Mouse (Mus musculus) myocyte (in vitro differentiated cells): Measurements from ENCODE around the gene Lrp5. TPM values are rescaled to one million over a fixed set of nuclear protein-coding genes. Genes with fewer than 3 reads are reported as not detected.

Source experiments
- H3K27me3 ChIP-seq: one replicate; pipeline ENCODE4 v1.6.1; 2011; ENCODE audit not compliant: control insufficient read depth, insufficient read depth, insufficient read length
- H3K36me3 ChIP-seq: one replicate; pipeline ENCODE4 v1.6.1; 2011; ENCODE audit not compliant: control insufficient read depth, insufficient read depth
- H3K4me2 ChIP-seq: one replicate; pipeline ENCODE4 v1.6.1; 2011; ENCODE audit warnings: low read depth, control low read depth
- H3K4me3 ChIP-seq: one replicate; pipeline ENCODE4 v1.5.1; 2011; ENCODE audit warnings: mild to moderate bottlenecking, control low read depth, moderate library complexity
- H3K79me2 ChIP-seq: one replicate; pipeline ENCODE4 v1.6.1; 2011; ENCODE audit not compliant: control insufficient read depth, insufficient read depth
- H3ac ChIP-seq: one replicate; pipeline ENCODE4 v1.6.1; 2011; ENCODE audit not compliant: control insufficient read depth, insufficient read length
- CEBPB ChIP-seq: IDR thresholded peaks from 2 replicates; pipeline ENCODE4 v1.6.1; 2011; ENCODE audit warnings: mild to moderate bottlenecking, moderate library complexity; ENCODE audit not compliant: poor library complexity, insufficient read depth, severe bottlenecking
- E2F4 ChIP-seq: IDR thresholded peaks from one replicate; pipeline ENCODE4 v1.6.1; 2011; ENCODE audit warnings: mild to moderate bottlenecking, control low read depth, moderate library complexity; ENCODE audit not compliant: insufficient read depth
- MAX ChIP-seq: IDR thresholded peaks from one replicate; pipeline ENCODE4 v1.6.1; 2011; ENCODE audit warnings: low read depth, mild to moderate bottlenecking, control low read depth
- MYOD1 ChIP-seq, 3 experiments: IDR thresholded peaks; one replicate each; pipeline ENCODE4 v1.6.1; 2011; ENCODE audit warnings: control low read depth in 2 of 3, low read depth in 2 of 3, mild to moderate bottlenecking in 2 of 3, moderate library complexity in 1 of 3; ENCODE audit not compliant: insufficient read length in 2 of 3, control insufficient read depth in 1 of 3
- MYOG ChIP-seq, 3 experiments: IDR thresholded peaks; one replicate each; pipeline ENCODE4 v1.6.1; 2011; ENCODE audit warnings: control low read depth in 2 of 3, low read depth in 2 of 3, mild to moderate bottlenecking in 2 of 3; ENCODE audit not compliant: insufficient read length in 2 of 3, control insufficient read depth in 1 of 3, insufficient read depth in 1 of 3
- POLR2A ChIP-seq: IDR thresholded peaks from one replicate; pipeline ENCODE4 v1.6.1; 2011; ENCODE audit warnings: low read depth, mild to moderate bottlenecking, control low read depth, moderate library complexity; ENCODE audit not compliant: insufficient read length
- POLR2AphosphoS2 ChIP-seq: IDR thresholded peaks from one replicate; pipeline ENCODE4 v1.6.1; 2011; ENCODE audit warnings: low read depth, control low read depth; ENCODE audit not compliant: insufficient read length
- REST ChIP-seq: IDR thresholded peaks from one replicate; pipeline ENCODE4 v1.6.1; 2011; ENCODE audit warnings: mild to moderate bottlenecking, control low read depth, moderate library complexity; ENCODE audit not compliant: insufficient read depth, insufficient read length
- SRF ChIP-seq: IDR thresholded peaks from one replicate; pipeline ENCODE4 v1.6.1; 2011; ENCODE audit warnings: low read depth; ENCODE audit not compliant: control insufficient read depth, insufficient read length
- TCF12 ChIP-seq: IDR thresholded peaks from one replicate; pipeline ENCODE4 v1.6.1; 2011; ENCODE audit warnings: mild to moderate bottlenecking, control low read depth; ENCODE audit not compliant: poor library complexity, insufficient read depth, severe bottlenecking
- TCF3 ChIP-seq: IDR thresholded peaks from one replicate; pipeline ENCODE4 v1.6.1; 2011; ENCODE audit warnings: low read depth, control low read depth; ENCODE audit not compliant: insufficient read length
- USF1 ChIP-seq: IDR thresholded peaks from one replicate; pipeline ENCODE4 v1.6.1; 2011; ENCODE audit warnings: low read depth, mild to moderate bottlenecking, control low read depth, moderate library complexity
- polyA plus RNA-seq: library from polyadenylated mRNA; unstranded; fragments of >200 nt; fragmentation: generic; extraction: Trizol; gene quantifications from one replicate; pipeline ENCODE4 v1.2.1, GENCODE M21; 2012; ENCODE audit warnings: missing spikeins

Lrp5 gene
- polyA plus RNA-seq, 1 experiment: 42.5 TPM

DNA sequence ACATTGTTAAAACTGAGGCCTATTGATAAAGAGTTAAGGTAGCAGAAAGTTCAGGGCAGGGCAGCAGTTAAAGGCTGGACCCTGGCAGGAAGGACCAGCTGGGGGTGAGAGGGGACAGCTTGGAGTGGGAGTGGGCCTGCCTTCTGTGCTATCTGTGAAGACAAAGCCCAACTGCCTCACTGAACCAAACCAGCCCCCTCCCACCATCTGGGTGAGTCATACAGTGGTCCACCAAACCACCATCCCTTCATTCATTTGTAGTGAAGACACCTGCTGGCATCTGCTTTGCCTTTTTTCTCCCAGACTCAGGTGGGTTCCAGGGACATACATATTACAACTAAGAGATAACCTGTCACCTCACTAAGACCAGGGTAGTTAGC, 108.5 kb downstream of the Lrp5 start:
- no peaks in the 10 kb centered on the region for H3K27me3 ChIP-seq
- H3K4me2 ChIP-seq: no peak overlapping the region
- peaks cover 23% of the 10 kb centered on the region for H3K79me2 ChIP-seq
- no peak overlapping the region for H3K4me3 ChIP-seq
- H3K36me3 ChIP-seq: no peaks in the 10 kb centered on the region
- TF ChIP-seq REST: no peak
- no peak for TF ChIP-seq TCF12
- TF ChIP-seq SRF: no peak
- TF ChIP-seq MYOD1 (IDR thresholded peaks at IDR 0.05; ENCODE audit: control insufficient read depth in 1 of 3, insufficient read length in 2 of 3, low read depth in 2 of 3): no peak
- no peak for TF ChIP-seq MYOG (IDR thresholded peaks at IDR 0.05; ENCODE audit: control insufficient read depth in 1 of 3, insufficient read depth in 1 of 3, insufficient read length in 2 of 3, low read depth in 2 of 3)
- TF ChIP-seq TCF3: no peak
- TF ChIP-seq POLR2A: no peak
- TF ChIP-seq POLR2AphosphoS2: no peak
- TF ChIP-seq MAX: no peak
- TF ChIP-seq USF1: no peak
- no peak for TF ChIP-seq E2F4
- TF ChIP-seq CEBPB: no peak
- H3ac ChIP-seq: no peak overlapping the region

GRCm38 (mm10) chr19:3577265-3577910, 109.0 kb downstream of the Lrp5 start:
- Histone ChIP-seq H3K36me3 (no peaks in the 10 kb centered on the region), H3K4me3 (no peak overlapping the region), H3K79me2 (peaks cover 28% of the 10 kb centered on the region), H3ac (no peak overlapping the region), H3K4me2 (no peak overlapping the region), H3K27me3 (no peaks in the 10 kb centered on the region)
- TF ChIP-seq CEBPB (no peak), POLR2A (no peak)

GRCm38 (mm10) chr19:3576451-3577264, 109.7 kb downstream of the Lrp5 start:
- TF ChIP-seq SRF: no peak
- no peak for TF ChIP-seq USF1
- TF ChIP-seq MAX: no peak
- TF ChIP-seq POLR2AphosphoS2: no peak
- no peak for TF ChIP-seq MYOG (IDR thresholded peaks at IDR 0.05; ENCODE audit: control insufficient read depth in 1 of 3, insufficient read depth in 1 of 3, insufficient read length in 2 of 3, low read depth in 2 of 3)
- no peak for TF ChIP-seq MYOD1 (IDR thresholded peaks at IDR 0.05; ENCODE audit: control insufficient read depth in 1 of 3, insufficient read length in 2 of 3, low read depth in 2 of 3)
- no peak for TF ChIP-seq POLR2A
- no peak for TF ChIP-seq TCF3
- TF ChIP-seq CEBPB: no peak
- TF ChIP-seq TCF12: no peak
- TF ChIP-seq REST: no peak
- no peak for TF ChIP-seq E2F4
- H3ac ChIP-seq: no peak overlapping the region
- H3K4me2 ChIP-seq: peak overlapping the region; percentile 74
- peak overlapping the region; percentile 83 for H3K4me3 ChIP-seq
- no peaks in the 10 kb centered on the region for H3K36me3 ChIP-seq
- H3K27me3 ChIP-seq: no peaks in the 10 kb centered on the region
- peaks cover 36% of the 10 kb centered on the region for H3K79me2 ChIP-seq

DNA sequence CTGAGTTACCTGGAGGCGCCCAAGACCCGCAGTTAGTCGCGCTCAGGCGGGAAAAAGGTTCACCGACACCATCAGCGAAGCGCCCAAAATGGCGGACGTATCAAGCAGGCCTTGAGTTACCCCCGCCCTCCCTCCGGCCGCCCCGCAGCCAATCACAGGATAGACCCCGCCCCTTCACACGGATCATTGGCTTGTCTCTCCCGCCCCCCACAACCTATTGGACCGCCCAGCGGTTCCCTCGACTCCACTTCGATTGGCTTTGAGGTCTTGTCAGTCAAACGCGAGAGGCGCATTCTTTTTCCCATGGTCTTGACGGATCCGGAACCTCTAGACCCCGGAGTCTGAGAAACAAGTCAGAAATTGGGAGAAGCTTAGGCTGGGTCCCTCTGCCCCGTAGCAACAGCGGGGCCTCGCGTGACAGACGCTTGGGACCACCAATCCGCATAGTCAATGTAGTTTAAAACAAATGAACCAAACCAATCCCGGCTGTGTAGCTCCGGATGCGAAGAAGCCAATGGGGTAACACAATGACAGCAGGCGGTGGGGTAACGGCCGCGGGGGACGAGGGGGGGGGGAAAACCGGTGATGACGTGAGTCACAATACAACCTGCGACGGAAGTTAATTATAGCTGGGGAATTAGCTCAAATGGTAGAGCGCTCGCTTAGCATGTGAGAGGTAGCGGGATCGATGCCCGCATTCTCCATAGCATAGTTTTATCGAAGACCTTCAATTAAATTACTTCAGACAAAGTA, 110.6 kb downstream of the Lrp5 start, which contains the start of gene Ppp6r3:
TSS of gene Ppp6r3 (minus strand) at position 118 of the 753 bp plus-strand sequence.
- H3K4me3 ChIP-seq: peak within 1 kb of the TSS; percentile 83
- H3K27me3 ChIP-seq: no peaks in the 10 kb centered on the region
- H3ac ChIP-seq: peak within 1 kb of the TSS; percentile 87
- peak within 1 kb of the TSS; percentile 92 for H3K4me2 ChIP-seq
- TF ChIP-seq POLR2A (peak; percentile 83), MYOD1 (IDR thresholded peaks at IDR 0.05; ENCODE audit: control insufficient read depth in 1 of 3, insufficient read length in 2 of 3, low read depth in 2 of 3) (no peak), POLR2AphosphoS2 (peak; percentile 84)
- no peaks in the 10 kb centered on the region for H3K36me3 ChIP-seq
- peaks cover 44% of the 10 kb centered on the region for H3K79me2 ChIP-seq

GRCm38 (mm10) chr19:3575276-3575631, 111.1 kb downstream of the Lrp5 start:
- TF ChIP-seq TCF3 (no peak), POLR2A (no peak)
- Histone ChIP-seq H3K79me2 (peaks cover 50% of the 10 kb centered on the region), H3K4me2 (peak overlapping the region; percentile 92), H3ac (peak overlapping the region; percentile 87), H3K27me3 (no peaks in the 10 kb centered on the region), H3K4me3 (peak overlapping the region; percentile 83), H3K36me3 (no peaks in the 10 kb centered on the region)
